Comparison of ENCODE assay signal across 7 mouse cellular contexts in genomic region chr1:118389454-118390265, GRCm38 (mm10). TPM values are rescaled to one million over a fixed set of nuclear protein-coding genes. Genes with fewer than 3 reads are reported as not detected.
DNase-seq lines count a peak whose midpoint lies in the region; TF ChIP-seq lines count a peak whose summit lies in the region.

No protein-coding gene starts in this region.

- no peak for TF ChIP-seq POLR2A in ES-Bruce4 (IDR thresholded peaks at IDR 0.05; ENCODE audit: insufficient read depth, low read length)

- no peak for TF ChIP-seq EP300 in ES-Bruce4 (IDR thresholded peaks at IDR 0.05; ENCODE audit: insufficient read depth, low read depth, low read length)

- TF ChIP-seq CTCF in ES-Bruce4 (IDR thresholded peaks at IDR 0.05; ENCODE audit: low read depth, low read length) = no peak

- H3K36me3 ChIP-seq in ES-Bruce4 (ENCODE audit: control insufficient read depth, insufficient read depth, low read length, poor library complexity, severe bottlenecking) = peaks cover 3% of the 10 kb centered on the region; the same call in 1 of the 2 replicates

- peak; percentile 68 for DNase-seq in R1 (ENCODE audit: low read depth, low spot score)
- peak; percentile 59 for DNase-seq in embryo, embryonic 11 days
- DNase-seq in heart, postnatal 4 days = peak; percentile 40
- peak; percentile 42 to 68 for DNase-seq in left cerebral cortex, adult 8-10 months (ENCODE audit: low spot score in 2 of 2)
- DNase-seq in mesoderm, embryonic 11.5 days (ENCODE audit: low read depth, low spot score) = peak; percentile 51
- DNase-seq in spleen, adult 18-20 months = peak; percentile 59

- H3K27ac ChIP-seq in ES-Bruce4 (ENCODE audit: insufficient read depth, low read length) = peak overlapping the region; percentile 40

- no peaks in the 10 kb centered on the region for H3K9me3 ChIP-seq in ES-Bruce4 (replicated peaks; ENCODE audit: control insufficient read depth, insufficient read depth, low read length, poor library complexity, severe bottlenecking)

- peak overlapping the region; percentile 85 for H3K9ac ChIP-seq in ES-Bruce4 (ENCODE audit: low read depth, poor library complexity, severe bottlenecking)

- H3K4me3 ChIP-seq in ES-Bruce4 (ENCODE audit: low read depth, low read length) = peak overlapping the region; percentile 99

- H3K27me3 ChIP-seq in ES-Bruce4 (ENCODE audit: control insufficient read depth, insufficient read depth, low read length, poor library complexity, severe bottlenecking) = no peaks in the 10 kb centered on the region

- H3K4me1 ChIP-seq in ES-Bruce4 (ENCODE audit: control insufficient read depth, insufficient read depth, low read length) = no peaks in the 10 kb centered on the region

RNA-seq across cellular contexts. Expression of gene Clasp1, which starts 0.8 kb away (rescaled TPM):
- polyA plus RNA-seq in ES-Bruce4 (2011; ENCODE audit: insufficient read depth, insufficient read length, low read depth, missing spikeins) = 72.3 and 81.0 TPM in 2 replicates
- 100 to 1,000 TPM; 340 to 344 TPM for total RNA-seq in heart, postnatal 4 days (2021)
- total RNA-seq in left cerebral cortex, adult 8-10 months (2022) = 100 to 1,000 TPM; 104 to 124 (median 113) TPM

Comparison
In these comparisons a context has a peak if more than half of its experiments do, and no peak if none do; other contexts are left out.
1. Peak in every context shown above with its lines: DNase-seq, H3K4me3 ChIP-seq and H3K27ac ChIP-seq.